Mouse (Mus musculus): ENCODE measurements at regions not wholly inside any gene's neighbourhood (a gene's known extent, or its start where the extent isn't known, plus 50 kb on each side); places are given as distances from the start of the nearest gene placed in this dataset.
"Not testable (repeated sequence)": the region's sequence is repeated elsewhere in the genome, so short reads cannot be mapped to it uniquely, and the experiment has no call there.

DNA sequence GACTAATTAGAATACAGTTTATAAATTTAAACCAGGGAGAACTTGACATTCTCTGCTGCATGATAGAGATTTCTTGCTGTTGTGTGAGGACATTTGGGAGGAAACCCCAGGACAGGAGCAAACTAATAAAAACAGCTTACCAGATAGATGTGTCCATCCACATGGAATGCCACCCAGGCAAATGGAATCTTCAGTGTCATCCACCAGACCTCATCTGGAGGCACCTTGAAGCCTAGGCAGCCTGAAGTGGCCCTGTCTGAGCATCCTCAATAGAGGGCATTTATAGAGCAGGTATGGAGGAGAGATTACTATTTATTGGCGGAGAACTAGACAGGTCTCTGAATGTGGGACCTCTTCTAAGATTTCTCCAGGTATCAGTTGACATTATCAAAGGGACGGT is 144.8 kb upstream of the 1700025G04Rik start:
- Histone ChIP-seq H3K27ac (no peak overlapping the region), H3K4me2 (no peak overlapping the region), H3K9me3 (no peaks in the 10 kb centered on the region), H3K36me3 (replicated peaks) (no peaks in the 10 kb centered on the region), H3K4me1 (no peaks in the 10 kb centered on the region), H3K9ac (no peak overlapping the region), H3K4me3 (no peak overlapping the region), H3K27me3 (replicated peaks) (no peaks in the 10 kb centered on the region)
- no peak for ATAC-seq (replicated peaks)
- 95% methylated on average over 2 of the region's 2 CpGs for WGBS

DNA sequence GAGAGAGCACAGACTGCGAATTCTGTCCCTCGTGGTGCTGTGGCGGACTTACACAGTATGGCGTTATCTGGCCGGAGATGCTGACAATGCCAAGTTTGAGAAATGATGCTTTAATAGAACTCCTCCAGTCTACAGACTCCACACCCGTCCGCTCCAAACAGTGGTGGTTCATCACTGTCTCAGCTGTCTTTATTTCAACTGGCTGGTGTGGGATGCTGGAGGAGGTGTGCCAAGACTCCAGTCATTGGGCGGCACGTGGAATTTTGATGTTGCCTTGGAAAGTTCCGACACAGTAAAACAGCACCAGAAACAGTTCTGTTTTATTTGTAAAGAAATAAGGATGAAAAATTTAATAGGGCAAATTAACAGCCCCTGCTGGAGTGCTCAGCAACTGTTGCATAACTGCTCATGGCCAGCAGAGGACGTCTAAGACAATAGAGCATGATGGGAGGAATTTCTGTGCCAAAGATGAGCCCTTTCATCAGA is 141.8 kb upstream of the 1700025G04Rik start:
- no peak for ATAC-seq (replicated peaks)
- H3K27ac ChIP-seq: no peak overlapping the region
- H3K4me1 ChIP-seq: no peaks in the 10 kb centered on the region
- no peak overlapping the region for H3K4me2 ChIP-seq
- no peak overlapping the region for H3K9ac ChIP-seq
- H3K27me3 ChIP-seq (replicated peaks): no peaks in the 10 kb centered on the region
- H3K36me3 ChIP-seq (replicated peaks): no peaks in the 10 kb centered on the region
- H3K4me3 ChIP-seq: no peak overlapping the region
- WGBS: 82% methylated on average over 11 of the region's 11 CpGs
- no peaks in the 10 kb centered on the region for H3K9me3 ChIP-seq

DNA sequence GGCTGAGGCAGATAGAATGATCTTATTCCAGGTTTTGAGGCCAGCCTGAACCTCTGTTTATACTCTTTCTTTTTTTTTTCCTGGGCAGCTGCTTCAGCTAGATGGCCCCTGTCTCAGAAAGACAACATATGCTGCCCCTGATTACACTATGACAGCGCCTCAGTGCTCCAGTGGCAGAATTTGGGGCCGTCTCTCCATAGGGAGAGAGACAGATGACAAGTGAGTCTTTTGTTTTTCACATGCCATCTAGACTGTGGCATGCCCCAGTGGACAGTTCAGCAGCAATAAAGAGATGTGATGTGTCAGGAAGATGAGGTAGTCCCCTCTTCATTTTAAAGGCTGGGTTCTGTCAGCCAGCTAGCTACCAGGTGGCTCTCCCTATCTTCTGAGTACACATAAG is 139.8 kb upstream of the 1700025G04Rik start:
- WGBS: 51% methylated on average over 2 of the region's 2 CpGs
- Histone ChIP-seq H3K4me2 (no peak overlapping the region), H3K4me1 (no peaks in the 10 kb centered on the region), H3K27me3 (replicated peaks) (no peaks in the 10 kb centered on the region), H3K4me3 (no peak overlapping the region), H3K36me3 (replicated peaks) (no peaks in the 10 kb centered on the region), H3K27ac (no peak overlapping the region), H3K9me3 (no peaks in the 10 kb centered on the region), H3K9ac (no peak overlapping the region)
- no peak for ATAC-seq (replicated peaks)

DNA sequence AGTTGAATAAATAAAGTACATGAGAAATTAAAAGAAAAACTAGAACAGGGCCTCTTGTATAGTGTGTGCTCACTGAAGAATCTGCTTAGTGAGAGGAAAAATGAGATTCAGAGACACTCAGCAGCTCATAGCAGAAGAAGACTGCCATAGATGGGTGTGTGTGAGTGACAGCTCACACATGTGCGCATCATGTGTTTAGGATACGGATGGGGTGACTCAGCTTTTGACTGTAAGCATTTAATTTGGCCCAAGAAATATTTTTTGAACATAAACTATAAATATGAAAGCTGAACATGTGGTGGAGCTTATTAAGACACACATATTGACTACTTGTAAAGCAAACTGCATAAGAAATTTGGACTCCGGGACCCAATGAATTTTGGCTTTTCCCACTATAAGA is 136.1 kb upstream of the 1700025G04Rik start:
- Histone ChIP-seq H3K4me2 (no peak overlapping the region), H3K4me1 (no peaks in the 10 kb centered on the region), H3K27me3 (replicated peaks) (no peaks in the 10 kb centered on the region), H3K9me3 (no peaks in the 10 kb centered on the region), H3K4me3 (no peak overlapping the region), H3K9ac (no peak overlapping the region), H3K36me3 (replicated peaks) (no peaks in the 10 kb centered on the region), H3K27ac (no peak overlapping the region)
- WGBS: 93% methylated on average over 3 of the region's 3 CpGs
- no peak for ATAC-seq (replicated peaks)

DNA sequence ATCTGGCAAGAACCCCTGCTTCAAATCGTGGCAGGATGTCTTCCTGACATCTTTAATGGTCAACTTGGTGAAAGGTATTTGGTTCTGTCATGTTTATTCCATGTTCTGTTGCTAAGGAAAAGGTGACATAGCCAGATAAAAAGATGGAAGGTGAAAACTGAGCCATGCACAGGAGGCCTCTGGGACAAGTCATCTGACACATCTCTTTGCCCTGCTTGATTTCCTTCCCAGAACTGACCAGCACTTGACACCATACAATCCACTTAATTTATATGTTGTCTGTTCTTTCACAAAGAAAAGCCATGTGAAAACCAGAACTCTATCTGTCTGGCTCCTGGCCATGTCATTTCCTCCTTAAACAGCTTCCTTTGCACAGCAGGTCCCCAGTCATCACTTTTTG is 133.7 kb upstream of the 1700025G04Rik start:
- Histone ChIP-seq H3K27me3 (replicated peaks) (no peaks in the 10 kb centered on the region), H3K27ac (no peak overlapping the region), H3K9me3 (no peaks in the 10 kb centered on the region), H3K36me3 (replicated peaks) (no peaks in the 10 kb centered on the region), H3K9ac (no peak overlapping the region), H3K4me1 (no peaks in the 10 kb centered on the region), H3K4me3 (no peak overlapping the region), H3K4me2 (no peak overlapping the region)
- WGBS: 59% methylated on average over 1 of the region's 1 CpGs
- ATAC-seq (replicated peaks): no peak

GRCm38 (mm10) chr1:152220804-152221565 is 131.1 kb upstream of the 1700025G04Rik start:
- H3K4me1 ChIP-seq: no peaks in the 10 kb centered on the region
- no peaks in the 10 kb centered on the region for H3K27me3 ChIP-seq (replicated peaks)
- H3K4me3 ChIP-seq: no peak overlapping the region
- H3K27ac ChIP-seq: no peak overlapping the region
- no peaks in the 10 kb centered on the region for H3K9me3 ChIP-seq
- H3K4me2 ChIP-seq: no peak overlapping the region
- ATAC-seq (replicated peaks): no peak
- WGBS: 84% methylated on average over 14 of the region's 14 CpGs
- no peaks in the 10 kb centered on the region for H3K36me3 ChIP-seq (replicated peaks)
- H3K9ac ChIP-seq: no peak overlapping the region

GRCm38 (mm10) chr1:152219752-152220151 is 129.8 kb upstream of the 1700025G04Rik start:
- not testable (repeated sequence) for H3K9ac ChIP-seq; H3K27ac ChIP-seq; H3K27me3 ChIP-seq (replicated peaks); H3K9me3 ChIP-seq; ATAC-seq (replicated peaks); H3K4me3 ChIP-seq; H3K36me3 ChIP-seq (replicated peaks); H3K4me2 ChIP-seq; H3K4me1 ChIP-seq
- 59% methylated on average over 5 of the region's 5 CpGs for WGBS

DNA sequence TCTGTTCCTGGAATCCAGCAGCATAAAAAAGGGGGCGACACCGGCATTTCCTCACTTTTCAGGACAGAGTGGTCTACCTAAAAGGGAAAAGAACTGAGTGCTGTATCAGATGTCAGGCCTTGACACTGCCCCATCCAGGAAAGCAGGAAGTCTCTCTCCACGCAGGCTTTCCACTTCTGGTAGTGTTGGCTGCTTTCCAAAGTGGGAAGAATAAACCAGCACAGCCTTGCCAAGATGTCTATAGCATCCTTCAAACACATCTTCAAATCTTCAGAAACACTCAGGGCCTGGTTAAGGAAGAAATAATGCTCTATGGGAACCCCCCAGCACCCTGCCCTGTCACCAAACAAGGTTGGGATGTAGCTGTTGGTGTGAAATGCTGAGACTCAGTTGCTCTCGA is 127.5 kb upstream of the 1700025G04Rik start:
- Histone ChIP-seq H3K9me3 (no peaks in the 10 kb centered on the region), H3K4me3 (no peak overlapping the region), H3K27ac (no peak overlapping the region), H3K36me3 (replicated peaks) (no peaks in the 10 kb centered on the region), H3K4me1 (no peaks in the 10 kb centered on the region), H3K9ac (no peak overlapping the region), H3K27me3 (replicated peaks) (no peaks in the 10 kb centered on the region), H3K4me2 (no peak overlapping the region)
- ATAC-seq (replicated peaks): no peak
- WGBS: 73% methylated on average over 4 of the region's 4 CpGs

- Histone ChIP-seq H3K36me3 (replicated peaks) (no peaks in the 10 kb centered on the region), H3K9ac (no peak overlapping the region), H3K27me3 (replicated peaks) (no peaks in the 10 kb centered on the region), H3K4me1 (no peaks in the 10 kb centered on the region), H3K27ac (no peak overlapping the region), H3K9me3 (no peaks in the 10 kb centered on the region), H3K4me2 (no peak overlapping the region), H3K4me3 (no peak overlapping the region)
- WGBS: 80% methylated on average over 2 of the region's 2 CpGs
- no peak for ATAC-seq (replicated peaks)
Measured at GRCm38 (mm10) chr1:152214376-152214775, 124.5 kb upstream of the 1700025G04Rik start.

DNA sequence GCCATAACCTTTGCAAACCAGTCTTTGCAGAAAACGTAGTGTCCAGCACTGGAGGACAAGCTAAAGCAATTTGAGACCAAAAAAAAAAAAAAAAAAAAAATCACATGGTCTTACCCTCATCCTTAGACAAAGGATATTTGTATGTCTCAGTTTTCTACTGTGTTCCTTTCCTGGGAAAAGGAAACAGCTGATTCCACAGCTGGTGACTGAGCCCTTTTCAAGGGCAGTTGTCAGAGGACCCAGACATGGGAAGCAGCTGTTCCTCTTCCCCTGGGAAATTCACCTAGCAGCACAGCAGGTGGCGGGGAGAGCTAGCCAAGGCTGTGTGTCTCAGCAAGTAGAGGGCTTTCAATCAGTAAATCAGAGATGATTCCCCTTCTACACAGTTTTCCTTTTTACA is 113.3 kb upstream of the 1700025G04Rik start:
- no peak for ATAC-seq (replicated peaks)
- no peak overlapping the region for H3K4me3 ChIP-seq
- no peaks in the 10 kb centered on the region for H3K4me1 ChIP-seq
- H3K9me3 ChIP-seq: no peaks in the 10 kb centered on the region
- H3K27me3 ChIP-seq (replicated peaks): no peaks in the 10 kb centered on the region
- WGBS: 67% methylated on average over 2 of the region's 2 CpGs
- no peak overlapping the region for H3K4me2 ChIP-seq
- no peaks in the 10 kb centered on the region for H3K36me3 ChIP-seq (replicated peaks)
- no peak overlapping the region for H3K27ac ChIP-seq
- no peak overlapping the region for H3K9ac ChIP-seq

GRCm38 (mm10) chr1:152188700-152189099 is 98.8 kb upstream of the 1700025G04Rik start:
- Histone ChIP-seq H3K27ac (no peak overlapping the region), H3K4me1 (no peaks in the 10 kb centered on the region), H3K9me3 (no peaks in the 10 kb centered on the region), H3K4me3 (no peak overlapping the region), H3K9ac (no peak overlapping the region), H3K4me2 (no peak overlapping the region), H3K27me3 (replicated peaks) (no peaks in the 10 kb centered on the region), H3K36me3 (replicated peaks) (no peaks in the 10 kb centered on the region)
- ATAC-seq (replicated peaks): no peak
- WGBS: 37% methylated on average over 6 of the region's 6 CpGs

DNA sequence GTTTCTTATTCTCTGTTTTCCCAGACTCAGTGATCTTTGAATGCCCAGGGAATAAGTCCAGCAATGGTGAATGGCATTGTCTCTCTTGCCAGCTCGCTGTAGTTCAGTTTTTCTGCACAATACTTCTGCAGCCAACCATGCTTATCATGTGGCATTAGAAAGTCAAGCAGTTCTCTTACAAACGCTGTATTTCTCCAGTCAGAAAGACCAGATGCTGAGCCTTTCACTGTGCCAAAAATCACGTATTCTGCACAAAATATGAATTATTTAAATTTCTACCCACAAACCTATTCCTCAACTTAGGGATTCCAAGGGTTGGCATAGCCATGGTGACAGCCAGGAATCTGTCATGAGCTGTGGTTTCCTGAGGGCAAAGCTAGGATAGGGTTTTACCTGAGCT is 95.0 kb upstream of the 1700025G04Rik start:
- Histone ChIP-seq H3K4me1 (no peaks in the 10 kb centered on the region), H3K36me3 (replicated peaks) (no peaks in the 10 kb centered on the region), H3K9me3 (no peaks in the 10 kb centered on the region), H3K4me2 (no peak overlapping the region), H3K27ac (no peak overlapping the region), H3K9ac (no peak overlapping the region), H3K4me3 (no peak overlapping the region), H3K27me3 (replicated peaks) (no peaks in the 10 kb centered on the region)
- WGBS: 68% methylated on average over 3 of the region's 3 CpGs
- ATAC-seq (replicated peaks): no peak

GRCm38 (mm10) chr1:152176267-152176970 is 86.5 kb upstream of the 1700025G04Rik start:
- no peaks in the 10 kb centered on the region for H3K9me3 ChIP-seq
- 84% methylated on average over 9 of the region's 9 CpGs for WGBS
- no peaks in the 10 kb centered on the region for H3K27me3 ChIP-seq (replicated peaks)
- no peak overlapping the region for H3K27ac ChIP-seq
- no peak overlapping the region for H3K4me2 ChIP-seq
- no peak for ATAC-seq (replicated peaks)
- no peak overlapping the region for H3K9ac ChIP-seq
- no peaks in the 10 kb centered on the region for H3K36me3 ChIP-seq (replicated peaks)
- H3K4me3 ChIP-seq: no peak overlapping the region
- H3K4me1 ChIP-seq: peaks cover 7% of the 10 kb centered on the region; the same call in 1 of the 2 replicates

All from midbrain, embryonic 15.5 days (tissue).